Mouse (Mus musculus) ES-E14 (cell line): ENCODE results near the gene Gdf15.

Experiments
- ZC3H11A ChIP-seq: IDR thresholded peaks from 2 replicates; pipeline ENCODE4 v1.6.1; 2012; ENCODE audit warnings: low read depth, mild to moderate bottlenecking, inconsistent platforms, low read length, borderline replicate concordance
- ZNF384 ChIP-seq: IDR thresholded peaks from 2 replicates; pipeline ENCODE4 v1.6.1; 2012; ENCODE audit warnings: low read depth, low read length, inconsistent platforms

DNA sequence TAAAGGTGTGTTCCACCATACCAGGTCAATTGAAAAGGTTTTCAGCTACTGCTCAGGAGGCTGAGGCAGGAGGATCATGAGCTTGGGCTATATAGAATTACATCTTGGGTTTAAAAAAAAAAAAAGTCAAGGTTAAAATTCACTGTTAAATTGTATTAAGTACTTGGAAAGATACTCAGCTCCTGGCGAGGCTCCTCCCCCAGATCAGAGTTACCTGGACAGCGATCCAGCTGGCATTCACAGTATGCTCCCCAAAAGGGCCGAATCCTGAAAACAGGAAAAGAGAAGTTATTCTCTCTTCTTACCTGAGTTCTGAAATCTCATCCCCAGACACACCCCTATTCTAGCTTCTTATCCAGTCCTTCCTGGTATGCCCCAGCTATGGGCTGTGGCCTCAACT lies 25.0 kb upstream of the Gdf15 start:
- TF ChIP-seq ZC3H11A (no peak), ZNF384 (no peak)
